Mouse (Mus musculus) hindbrain, embryonic 12.5 days (tissue): Measurements from ENCODE around the gene Ccl3. TPM values are rescaled to one million over a fixed set of nuclear protein-coding genes. Genes with fewer than 3 reads are reported as not detected.

Source experiments
- ATAC-seq: fragments of 200-750 bp; cut with Nextera tagmentation; 2 replicates; pipeline ENCODE4 v1.8.0; 2017; ENCODE audit warnings: moderate TSS enrichment; ENCODE audit not compliant: low FRiP score
- H3K27ac ChIP-seq: fragments of 300-500 bp; sonication (generic); 2 replicates; pipeline ENCODE4 v1.5.1; 2016; ENCODE audit warnings: mild to moderate bottlenecking
- H3K27me3 ChIP-seq: fragments of 300-500 bp; sonication (generic); 2 replicates; pipeline ENCODE4 v1.6.1; 2016; ENCODE audit warnings: mild to moderate bottlenecking
- H3K36me3 ChIP-seq: fragments of 300-500 bp; sonication (generic); 2 replicates; pipeline ENCODE4 v1.6.1; 2016; ENCODE audit warnings: mild to moderate bottlenecking
- H3K4me1 ChIP-seq: fragments of 300-500 bp; sonication (generic); 2 replicates; pipeline ENCODE4 v1.6.1; 2016
- H3K4me2 ChIP-seq: fragments of 300-500 bp; sonication (generic); replicated peaks from 2 replicates; pipeline ENCODE4 v1.6.1; 2016; ENCODE audit warnings: mild to moderate bottlenecking
- H3K4me3 ChIP-seq: fragments of 300-500 bp; sonication (generic); 2 replicates; pipeline ENCODE4 v1.5.1; 2016; ENCODE audit warnings: mild to moderate bottlenecking
- H3K9ac ChIP-seq: fragments of 300-500 bp; sonication (generic); 2 replicates; pipeline ENCODE4 v1.6.1; 2016; ENCODE audit warnings: mild to moderate bottlenecking, moderate library complexity
- H3K9me3 ChIP-seq: fragments of 300-500 bp; sonication (generic); replicated peaks from 2 replicates; pipeline ENCODE4 v1.6.1; 2016; ENCODE audit warnings: mild to moderate bottlenecking
- WGBS: fragments of 180-500 bp; shearing (Covaris S2); methylation state at CpG from one replicate; pipeline ENCODE4 v1.1.7; 2016; 5-methylcytosine and 5-hydroxymethylcytosine counted together
- polyA plus RNA-seq: library from polyadenylated mRNA; unstranded; fragments of >200 nt; fragmentation: Nextera tagmentation; extraction: Ambion mirVana; gene quantifications from 2 replicates; pipeline ENCODE4 v1.2.1, GENCODE M21; 2016

Gene Ccl3
- polyA plus RNA-seq, 1 experiment from 2014 or later, result 1.3 TPM

DNA sequence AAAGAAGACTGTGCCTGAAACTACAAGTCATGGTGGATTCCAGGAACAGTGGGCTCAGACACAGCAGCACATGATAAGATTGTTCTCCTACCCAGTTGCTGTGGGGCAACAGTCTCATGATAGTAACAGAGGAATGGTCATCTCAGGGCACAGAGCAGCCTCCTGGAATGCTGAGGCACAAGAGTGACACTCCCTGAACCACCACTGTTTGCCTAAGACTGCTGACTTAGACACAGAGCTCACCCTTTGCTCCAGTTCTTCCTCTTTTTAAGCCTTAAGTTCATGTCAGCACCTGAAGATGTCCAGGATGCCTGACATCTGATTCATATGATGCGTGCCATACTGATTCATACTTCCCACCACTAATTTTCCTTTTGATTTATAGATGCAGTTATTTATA lies 32.6 kb downstream of the Ccl3 start:
- Histone ChIP-seq H3K36me3 (no peaks in the 10 kb centered on the region), H3K9me3 (no peaks in the 10 kb centered on the region), H3K27me3 (no peaks in the 10 kb centered on the region), H3K4me1 (no peaks in the 10 kb centered on the region), H3K9ac (no peak overlapping the region), H3K27ac (no peak overlapping the region), H3K4me3 (no peak overlapping the region), H3K4me2 (no peak overlapping the region)
- 97% methylated on average over 1 of the region's 1 CpGs for WGBS
- ATAC-seq, result no peak

GRCm38 (mm10) chr11:83610900-83611299 lies 38.3 kb downstream of the Ccl3 start:
- no peak for ATAC-seq
- no peak overlapping the region for H3K9ac ChIP-seq
- H3K4me1 ChIP-seq, result no peaks in the 10 kb centered on the region
- H3K4me2 ChIP-seq, result no peak overlapping the region
- no peaks in the 10 kb centered on the region for H3K36me3 ChIP-seq
- no peaks in the 10 kb centered on the region for H3K9me3 ChIP-seq
- no peaks in the 10 kb centered on the region for H3K27me3 ChIP-seq
- H3K27ac ChIP-seq, result no peak overlapping the region
- no peak overlapping the region for H3K4me3 ChIP-seq
- 93% methylated on average over 2 of the region's 2 CpGs for WGBS

DNA sequence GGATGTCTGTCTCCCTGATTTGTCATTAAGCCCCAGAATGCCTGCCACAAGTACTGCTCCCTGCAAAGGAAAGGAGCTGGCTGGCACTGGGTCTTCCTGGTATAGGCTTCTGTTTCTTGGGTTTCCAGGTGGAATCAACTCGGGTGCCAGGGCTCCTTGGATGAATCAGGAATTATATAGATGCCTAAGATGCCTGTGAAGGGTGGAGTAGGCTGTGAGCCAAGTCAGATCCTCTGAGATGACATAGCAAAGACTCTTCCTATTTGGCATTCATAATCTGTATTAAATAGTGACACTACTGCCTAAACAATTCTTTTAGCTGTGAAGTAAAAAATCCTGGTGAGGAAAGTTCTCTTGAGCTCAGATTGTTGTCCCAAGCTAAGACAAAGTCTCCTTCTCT lies 42.8 kb downstream of the Ccl3 start:
- no peaks in the 10 kb centered on the region for H3K4me1 ChIP-seq
- no peak overlapping the region for H3K9ac ChIP-seq
- H3K4me2 ChIP-seq, result no peak overlapping the region
- no peaks in the 10 kb centered on the region for H3K36me3 ChIP-seq
- no peaks in the 10 kb centered on the region for H3K9me3 ChIP-seq
- no peak overlapping the region for H3K27ac ChIP-seq
- no peak for ATAC-seq
- H3K27me3 ChIP-seq, result no peaks in the 10 kb centered on the region
- H3K4me3 ChIP-seq, result no peak overlapping the region
- WGBS, result 50% methylated on average over 1 of the region's 1 CpGs

DNA sequence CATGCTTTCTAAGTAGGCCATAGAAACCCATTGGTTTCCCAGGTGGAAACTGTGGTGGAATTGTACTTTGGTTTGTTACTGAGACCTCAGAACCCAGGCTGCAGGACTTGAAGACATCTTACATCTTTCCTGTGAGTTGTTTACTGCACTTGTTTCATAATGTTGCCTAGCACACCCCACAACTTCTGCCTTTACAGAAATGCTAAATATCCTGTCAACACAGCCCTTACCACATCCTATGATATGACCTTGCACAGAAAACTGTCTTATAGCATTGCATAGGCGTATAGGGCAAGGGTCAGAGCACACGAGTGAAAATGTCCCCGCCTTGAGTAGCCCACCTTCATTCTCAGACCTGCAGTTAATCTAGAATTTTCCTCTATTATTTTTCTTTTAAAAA lies 43.6 kb downstream of the Ccl3 start:
- no peaks in the 10 kb centered on the region for H3K4me1 ChIP-seq
- no peak overlapping the region for H3K4me2 ChIP-seq
- no peaks in the 10 kb centered on the region for H3K27me3 ChIP-seq
- H3K9me3 ChIP-seq, result no peaks in the 10 kb centered on the region
- WGBS, result 93% methylated on average over 3 of the region's 3 CpGs
- no peaks in the 10 kb centered on the region for H3K36me3 ChIP-seq
- no peak overlapping the region for H3K4me3 ChIP-seq
- no peak for ATAC-seq
- H3K27ac ChIP-seq, result no peak overlapping the region
- H3K9ac ChIP-seq, result no peak overlapping the region

- Histone ChIP-seq H3K9ac (no peak overlapping the region), H3K4me3 (no peak overlapping the region), H3K36me3 (no peaks in the 10 kb centered on the region), H3K9me3 (no peaks in the 10 kb centered on the region), H3K27ac (no peak overlapping the region), H3K27me3 (no peaks in the 10 kb centered on the region), H3K4me1 (no peaks in the 10 kb centered on the region), H3K4me2 (no peak overlapping the region)
- no peak for ATAC-seq
- 83% methylated on average over 4 of the region's 4 CpGs for WGBS
Observed at GRCm38 (mm10) chr11:83604698-83605097, 44.5 kb downstream of the Ccl3 start.

DNA sequence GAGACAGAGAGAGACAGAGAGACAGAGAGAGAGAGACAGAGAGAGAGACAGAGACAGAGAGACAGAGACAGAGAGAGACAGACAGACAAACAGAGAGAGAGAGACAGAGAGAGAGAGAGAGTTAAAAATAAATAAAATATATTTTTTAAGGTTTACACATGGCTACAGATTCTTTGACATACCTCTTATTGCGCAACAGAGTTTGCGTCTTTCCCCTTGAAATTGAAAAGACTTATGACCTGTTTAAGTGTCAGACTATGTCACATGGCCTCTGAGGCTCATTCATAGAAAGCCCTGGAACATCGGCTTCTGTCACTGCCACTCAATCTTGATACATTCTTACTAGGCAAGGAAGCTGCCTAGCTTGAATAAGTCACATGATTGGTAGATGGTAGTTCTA lies 45.8 kb downstream of the Ccl3 start:
- 90% methylated on average over 3 of the region's 3 CpGs for WGBS
- Histone ChIP-seq H3K4me1 (no peaks in the 10 kb centered on the region), H3K27ac (no peak overlapping the region), H3K4me3 (no peak overlapping the region), H3K9ac (no peak overlapping the region), H3K9me3 (no peaks in the 10 kb centered on the region), H3K4me2 (no peak overlapping the region), H3K36me3 (no peaks in the 10 kb centered on the region), H3K27me3 (no peaks in the 10 kb centered on the region)
- ATAC-seq, result no peak

DNA sequence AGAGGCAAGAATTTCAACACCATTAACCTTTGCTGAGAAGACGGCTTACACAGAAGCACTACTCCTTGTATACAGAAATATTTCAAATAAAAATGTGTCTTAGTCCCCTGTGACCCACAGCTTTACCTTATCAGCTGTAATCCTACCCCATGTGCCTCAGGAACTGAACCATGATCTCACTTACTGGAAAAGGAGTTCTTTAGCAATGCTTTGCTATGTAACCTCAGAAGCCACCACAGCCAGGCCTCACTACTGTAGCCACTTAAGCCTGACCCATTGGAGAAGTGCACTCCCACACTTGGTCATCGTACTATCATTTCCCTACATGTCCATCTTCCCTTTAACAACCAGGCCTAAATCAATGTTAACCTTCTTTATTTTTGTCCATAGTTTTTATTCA lies 48.6 kb downstream of the Ccl3 start:
- WGBS, result 88% methylated on average over 2 of the region's 2 CpGs
- no peak overlapping the region for H3K4me3 ChIP-seq
- H3K9ac ChIP-seq, result no peak overlapping the region
- no peak overlapping the region for H3K4me2 ChIP-seq
- ATAC-seq, result no peak
- no peaks in the 10 kb centered on the region for H3K36me3 ChIP-seq
- no peaks in the 10 kb centered on the region for H3K4me1 ChIP-seq
- H3K27me3 ChIP-seq, result no peaks in the 10 kb centered on the region
- no peaks in the 10 kb centered on the region for H3K9me3 ChIP-seq
- H3K27ac ChIP-seq, result no peak overlapping the region

- no peak overlapping the region for H3K4me3 ChIP-seq
- no peak for ATAC-seq
- WGBS, result 95% methylated on average over 3 of the region's 3 CpGs
Observed at GRCm38 (mm10) chr11:83598991-83599390, 50.2 kb downstream of the Ccl3 start.

GRCm38 (mm10) chr11:83598207-83598837 lies 50.8 kb downstream of the Ccl3 start:
- H3K4me3 ChIP-seq, result no peak overlapping the region
- no peaks in the 10 kb centered on the region for H3K9me3 ChIP-seq
- no peaks in the 10 kb centered on the region for H3K4me1 ChIP-seq
- ATAC-seq, result no peak
- H3K9ac ChIP-seq, result no peak overlapping the region
- WGBS, result 79% methylated on average over 3 of the region's 3 CpGs
- H3K4me2 ChIP-seq, result no peak overlapping the region
- no peaks in the 10 kb centered on the region for H3K36me3 ChIP-seq
- H3K27ac ChIP-seq, result no peak overlapping the region
- no peaks in the 10 kb centered on the region for H3K27me3 ChIP-seq

More at GRCm38 (mm10) chr11:83598991-83599390, 50.2 kb downstream of the Ccl3 start:
- Histone ChIP-seq H3K27ac (no peak overlapping the region), H3K9me3 (no peaks in the 10 kb centered on the region), H3K4me2 (no peak overlapping the region), H3K4me1 (no peaks in the 10 kb centered on the region), H3K9ac (no peak overlapping the region), H3K27me3 (no peaks in the 10 kb centered on the region), H3K36me3 (no peaks in the 10 kb centered on the region)

Other genes with a start within 250 kb of the Ccl3 start
- 16.8 and 17.7 TPM in 2 replicates for gene Rasl10b, start 240.2 kb downstream of the Ccl3 start, polyA plus RNA-seq
- gene Gas2l2, start 219.9 kb downstream of the Ccl3 start, polyA plus RNA-seq, result 0.59 and 0.76 TPM in 2 replicates
- gene 1700020L24Rik, start 211.7 kb downstream of the Ccl3 start, polyA plus RNA-seq, result 0.30 and 0.45 TPM in 2 replicates
- gene Mmp28, start 186.3 kb downstream of the Ccl3 start, polyA plus RNA-seq, result 3.2 and 3.5 TPM in 2 replicates
- 13.9 and 14.9 TPM in 2 replicates for gene Taf15, start 176.3 kb downstream of the Ccl3 start, polyA plus RNA-seq
- not detected in 2 replicates for gene Heatr9, start 127.2 kb downstream of the Ccl3 start, polyA plus RNA-seq
- gene Ccl5, start 118.8 kb downstream of the Ccl3 start, polyA plus RNA-seq, result not detected in 2 replicates
- 1.3 and 1.7 TPM in 2 replicates for gene Ccl9, start 70.7 kb downstream of the Ccl3 start, polyA plus RNA-seq
- gene Ccl6, start 56.3 kb downstream of the Ccl3 start, polyA plus RNA-seq, result 0.81 and 1.8 TPM in 2 replicates
- gene Rpl9-ps1, start 3.7 kb downstream of the Ccl3 start, polyA plus RNA-seq, result not detected in 2 replicates
- gene Ccl4, start 13.2 kb upstream of the Ccl3 start, polyA plus RNA-seq, result 0.46 TPM in 1 of 2 replicates, not detected in the other
- 0.59 and 0.65 TPM in 2 replicates for gene Wfdc17, start 54.6 kb upstream of the Ccl3 start, polyA plus RNA-seq
- gene Wfdc18, start 59.7 kb upstream of the Ccl3 start, polyA plus RNA-seq, result not detected in 2 replicates
- gene Wfdc21, start 97.6 kb upstream of the Ccl3 start, polyA plus RNA-seq, result not detected in 2 replicates
- 34.1 and 37.4 TPM in 2 replicates for gene Heatr6, start 104.3 kb upstream of the Ccl3 start, polyA plus RNA-seq
- gene Hnf1b, start 200.7 kb upstream of the Ccl3 start, polyA plus RNA-seq, result 0.09 TPM in 1 of 2 replicates, not detected in the other